Mouse (Mus musculus) MEL (cell line): Measurements from ENCODE around the gene Btnl6. TPM values are rescaled to one million over a fixed set of nuclear protein-coding genes. Genes with fewer than 3 reads are reported as not detected.
"Not testable (repeated sequence)": the region's sequence is repeated elsewhere in the genome, so short reads cannot be mapped to it uniquely, and the experiment has no call there.

ENCODE experiments used
- DNase-seq: peaks from one replicate; pipeline ENCODE4 v3.0.0; 2011; ENCODE audit warnings: low read depth, low spot score
- H3K27ac ChIP-seq: 2 replicates; pipeline ENCODE4 v1.5.1; 2012; ENCODE audit warnings: low read depth, mild to moderate bottlenecking, control low read depth, low read length, moderate library complexity; ENCODE audit not compliant: control insufficient read depth
- H3K27me3 ChIP-seq, 2 experiments: fragments of 150-350 bp in 1 of 2; sonication (generic) in 1 of 2; 2 replicates each; pipeline ENCODE4 v1.6.1; 2012; ENCODE audit warnings: low read length in 2 of 2, mild to moderate bottlenecking in 2 of 2, improper control_type of control experiment in 1 of 2, moderate library complexity in 1 of 2; ENCODE audit not compliant: insufficient read depth in 2 of 2, control insufficient read depth in 1 of 2
- H3K36me3 ChIP-seq, 2 experiments: 2 replicates each; pipeline ENCODE4 v1.6.1; 2012 to 2014; ENCODE audit warnings: low read length in 2 of 2, improper control_type of control experiment in 1 of 2, inconsistent platforms in 1 of 2, mild to moderate bottlenecking in 1 of 2; ENCODE audit not compliant: insufficient read depth in 2 of 2, control insufficient read depth in 1 of 2
- H3K4me1 ChIP-seq, 2 experiments: fragments of 150-350 bp in 1 of 2; sonication (generic) in 1 of 2; 2 replicates each; pipeline ENCODE4 v1.6.1; 2012; ENCODE audit warnings: low read length in 2 of 2, improper control_type of control experiment in 1 of 2, mild to moderate bottlenecking in 1 of 2; ENCODE audit not compliant: insufficient read depth in 2 of 2, control insufficient read depth in 1 of 2
- H3K4me3 ChIP-seq, 2 experiments: fragments of 150-350 bp in 1 of 2; sonication (generic) in 1 of 2; 2 replicates each; pipeline ENCODE4 v1.5.1; 2012; ENCODE audit warnings: low read depth in 2 of 2, low read length in 2 of 2, mild to moderate bottlenecking in 2 of 2, moderate library complexity in 2 of 2, control low read depth in 1 of 2, improper control_type of control experiment in 1 of 2; ENCODE audit not compliant: control insufficient read depth in 1 of 2, insufficient read depth in 1 of 2
- H3K79me2 ChIP-seq: 2 replicates; pipeline ENCODE4 v1.6.1; 2012; ENCODE audit warnings: mild to moderate bottlenecking, low read length, moderate library complexity; ENCODE audit not compliant: control insufficient read depth, poor library complexity, insufficient read depth
- H3K9ac ChIP-seq: 2 replicates; pipeline ENCODE4 v1.6.1; 2012; ENCODE audit warnings: low read depth, mild to moderate bottlenecking, control low read depth, low read length, moderate library complexity; ENCODE audit not compliant: control insufficient read depth, poor library complexity, severe bottlenecking
- H3K9me3 ChIP-seq: fragments of 150-350 bp; sonication (generic); replicated peaks from 2 replicates; pipeline ENCODE4 v1.6.1; 2012; ENCODE audit warnings: mild to moderate bottlenecking, low read length, improper control_type of control experiment, moderate library complexity; ENCODE audit not compliant: insufficient read depth
- BHLHE40 ChIP-seq: IDR thresholded peaks from 2 replicates; pipeline ENCODE4 v1.6.1; 2012; ENCODE audit warnings: low read depth, mild to moderate bottlenecking, inconsistent platforms, low read length, improper control_type of control experiment, borderline replicate concordance
- CHD1 ChIP-seq: IDR thresholded peaks from 2 replicates; pipeline ENCODE4 v1.6.1; 2012; ENCODE audit warnings: low read depth, mild to moderate bottlenecking, inconsistent platforms, low read length, improper control_type of control experiment
- CHD2 ChIP-seq: IDR thresholded peaks from 2 replicates; pipeline ENCODE4 v1.6.1; 2011; ENCODE audit warnings: low read length, improper control_type of control experiment
- CTCF ChIP-seq, 3 experiments: IDR thresholded peaks in 2 of 3; conservative IDR thresholded peaks in 1 of 3; 2 replicates each; pipeline ENCODE4 v1.5.1; 2011 to 2012; ENCODE audit warnings: low read length in 3 of 3, low read depth in 2 of 3, mild to moderate bottlenecking in 2 of 3, improper control_type of control experiment in 1 of 3, inconsistent platforms in 1 of 3, mixed read lengths in 1 of 3, moderate library complexity in 1 of 3; ENCODE audit not compliant: control insufficient read depth in 1 of 3, insufficient read depth in 1 of 3, poor library complexity in 1 of 3, severe bottlenecking in 1 of 3
- E2F4 ChIP-seq: IDR thresholded peaks from 2 replicates; pipeline ENCODE4 v1.6.1; 2011; ENCODE audit warnings: low read depth, low read length, improper control_type of control experiment, borderline replicate concordance
- KAT2A ChIP-seq: conservative IDR thresholded peaks from 2 replicates; pipeline ENCODE4 v1.6.1; 2012; ENCODE audit warnings: low read depth, low read length, improper control_type of control experiment, inconsistent platforms
- MAFK ChIP-seq: IDR thresholded peaks from 2 replicates; pipeline ENCODE4 v1.6.1; 2011; ENCODE audit warnings: low read depth, mild to moderate bottlenecking, low read length, improper control_type of control experiment, borderline replicate concordance
- MAX ChIP-seq: IDR thresholded peaks from 2 replicates; pipeline ENCODE4 v1.6.1; 2011; ENCODE audit warnings: low read length, improper control_type of control experiment
- MEF2A ChIP-seq: IDR thresholded peaks from 2 replicates; pipeline ENCODE4 v1.6.1; 2014; ENCODE audit warnings: low read depth, mild to moderate bottlenecking, inconsistent platforms, low read length, improper control_type of control experiment; ENCODE audit not compliant: poor library complexity, insufficient replicate concordance, severe bottlenecking; ENCODE audit errors: extremely low read depth
- MXI1 ChIP-seq: IDR thresholded peaks from 2 replicates; pipeline ENCODE4 v1.6.1; 2011; ENCODE audit warnings: mild to moderate bottlenecking, low read depth, low read length, improper control_type of control experiment
- MYC ChIP-seq: IDR thresholded peaks from 2 replicates; pipeline ENCODE4 v1.6.1; 2011; ENCODE audit warnings: low read depth, mild to moderate bottlenecking, low read length, improper control_type of control experiment, moderate library complexity
- NELFE ChIP-seq: IDR thresholded peaks from 2 replicates; pipeline ENCODE4 v1.6.1; 2011; ENCODE audit warnings: low read depth, low read length, improper control_type of control experiment
- POLR2A ChIP-seq, 2 experiments: IDR thresholded peaks; 2 replicates each; pipeline ENCODE4 v1.6.1; 2011 to 2012; ENCODE audit warnings: low read length in 2 of 2, mild to moderate bottlenecking in 2 of 2, control low read depth in 1 of 2, improper control_type of control experiment in 1 of 2, low read depth in 1 of 2, moderate library complexity in 1 of 2; ENCODE audit not compliant: control insufficient read depth in 1 of 2, insufficient read depth in 1 of 2, poor library complexity in 1 of 2
- POLR2AphosphoS5 ChIP-seq: IDR thresholded peaks from 2 replicates; pipeline ENCODE4 v1.6.1; 2012; ENCODE audit warnings: low read depth, borderline replicate concordance, mild to moderate bottlenecking, inconsistent platforms, low read length, moderate library complexity, mixed read lengths
- RAD21 ChIP-seq: IDR thresholded peaks from 2 replicates; pipeline ENCODE4 v1.6.1; 2011; ENCODE audit warnings: mild to moderate bottlenecking, low read depth, low read length, improper control_type of control experiment
- SMC3 ChIP-seq: IDR thresholded peaks from 2 replicates; pipeline ENCODE4 v1.6.1; 2011; ENCODE audit warnings: low read depth, low read length, improper control_type of control experiment
- TBP ChIP-seq: IDR thresholded peaks from 2 replicates; pipeline ENCODE4 v1.8.0; 2011; ENCODE audit warnings: low read depth, low read length, improper control_type of control experiment
- TCF12 ChIP-seq: IDR thresholded peaks from 2 replicates; pipeline ENCODE4 v1.6.1; 2014; ENCODE audit warnings: low read depth, mild to moderate bottlenecking, inconsistent platforms, low read length, improper control_type of control experiment, moderate library complexity
- USF2 ChIP-seq, 2 experiments: IDR thresholded peaks; 2 replicates each; pipeline ENCODE4 v1.6.1; 2011 to 2012; ENCODE audit warnings: improper control_type of control experiment in 2 of 2, low read length in 2 of 2, borderline replicate concordance in 1 of 2, inconsistent platforms in 1 of 2, low read depth in 1 of 2, mild to moderate bottlenecking in 1 of 2; ENCODE audit not compliant: insufficient read depth in 1 of 2
- polyA plus RNA-seq, 2 experiments: library from polyadenylated mRNA; stranded (reverse) in 1 of 2; unstranded in 1 of 2; fragments of >175 nt in 1 of 2; fragments of >200 nt in 1 of 2; gene quantifications; 2 replicates each; pipeline versions ENCODE4 v1.2.1 to v1.2.4; 2012; ENCODE audit warnings: low replicate concordance in 2 of 2, low read depth in 1 of 2; ENCODE audit not compliant: insufficient read length in 2 of 2, insufficient read depth in 1 of 2, missing spikeins in 1 of 2
- total RNA-seq: library from RNA; depleted of rRNA; stranded (reverse); fragments of 300-350 nt; gene quantifications from 2 replicates; pipeline ENCODE4 v1.2.3, GENCODE M21; 2012

Gene Btnl6
- total and polyA plus RNA-seq, 3 experiments: not detected

DNA sequence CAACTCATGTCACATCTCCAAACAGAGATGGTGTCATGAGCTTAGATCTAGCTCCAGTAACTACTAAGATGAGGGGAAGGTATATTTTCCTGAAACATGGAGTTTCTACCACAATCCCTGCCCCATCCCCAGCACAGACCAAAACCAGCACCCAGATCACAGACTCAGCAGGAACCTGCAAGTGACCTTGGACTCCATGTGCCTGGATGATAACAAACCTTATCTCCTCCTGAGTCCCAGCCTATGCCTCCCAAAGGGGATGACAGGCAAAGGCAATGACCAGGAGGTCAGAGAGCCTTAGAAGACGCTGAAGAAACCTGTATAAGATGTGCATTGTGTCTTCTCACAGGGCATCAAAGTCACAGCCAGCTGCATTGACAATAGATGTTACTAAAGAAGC, 1.8 kb upstream of the Btnl6 start:
- no peaks in the 10 kb centered on the region for H3K36me3 ChIP-seq
- no peaks in the 10 kb centered on the region for H3K4me1 ChIP-seq
- H3K27ac ChIP-seq: no peak overlapping the region
- DNase-seq: no peak
- TF ChIP-seq SMC3 (no peak), KAT2A (no peak), MYC (no peak), TCF12 (no peak), TBP (no peak), USF2 (IDR thresholded peaks at IDR 0.05; ENCODE audit: borderline replicate concordance in 1 of 2, insufficient read depth in 1 of 2, low read depth in 1 of 2, low read length in 2 of 2) (no peak), E2F4 (no peak), CHD2 (no peak), BHLHE40 (no peak), CHD1 (no peak), CTCF (IDR thresholded peaks at IDR 0.05 in 2 of 3, conservative IDR thresholded peaks at IDR 0.05 in 1 of 3; ENCODE audit: control insufficient read depth in 1 of 3, insufficient read depth in 1 of 3, low read depth in 2 of 3, low read length in 3 of 3, poor library complexity in 1 of 3, severe bottlenecking in 1 of 3) (no peak), MEF2A (no peak), POLR2A (IDR thresholded peaks at IDR 0.05; ENCODE audit: control insufficient read depth in 1 of 2, insufficient read depth in 1 of 2, low read depth in 1 of 2, low read length in 2 of 2, poor library complexity in 1 of 2) (no peak), NELFE (no peak), RAD21 (no peak), POLR2AphosphoS5 (no peak), MAFK (no peak), MXI1 (no peak), MAX (no peak)
- H3K79me2 ChIP-seq: no peaks in the 10 kb centered on the region
- H3K27me3 ChIP-seq: no peaks in the 10 kb centered on the region
- no peak overlapping the region for H3K9ac ChIP-seq
- H3K4me3 ChIP-seq: no peak overlapping the region
- no peaks in the 10 kb centered on the region for H3K9me3 ChIP-seq

- not testable (repeated sequence) for H3K4me1 ChIP-seq, H3K27ac ChIP-seq, H3K9me3 ChIP-seq, H3K79me2 ChIP-seq, H3K36me3 ChIP-seq, H3K27me3 ChIP-seq, DNase-seq, H3K4me3 ChIP-seq, H3K9ac ChIP-seq
Observed at GRCm38 (mm10) chr17:34518571-34518970, 1.4 kb upstream of the Btnl6 start.
